Mouse (Mus musculus): Measurements from ENCODE around the gene Cd300lf. TPM values are rescaled to one million over a fixed set of nuclear protein-coding genes. Genes with fewer than 3 reads are reported as not detected.

Gene Cd300lf
- 0.21 TPM in 1 of 2 replicates, not detected in the other for polyA plus RNA-seq (2016; fragmentation: Nextera tagmentation; extraction: Ambion mirVana)

DNA sequence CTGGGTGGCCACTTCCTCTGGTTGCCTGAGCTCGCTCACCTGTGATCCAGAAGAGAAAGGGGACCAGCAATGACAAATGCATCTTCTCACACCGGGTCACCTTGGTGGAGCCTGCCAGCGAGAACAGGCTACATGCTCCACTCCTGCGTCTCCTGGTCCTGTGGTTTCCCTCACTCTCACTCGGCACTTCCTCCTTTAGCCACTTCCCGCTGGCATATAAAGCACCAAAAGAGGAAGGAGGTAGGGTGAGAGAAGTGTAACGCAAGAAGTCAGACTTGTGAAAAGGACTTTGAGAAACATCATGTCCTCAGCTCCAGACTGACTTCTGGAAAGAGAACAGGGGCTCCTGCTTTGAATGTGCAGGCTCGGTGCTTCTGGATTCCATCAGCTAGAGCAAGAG, at the start of gene Cd300lf:
TSS of gene Cd300lf (minus strand) at position 193 of the 400 bp plus-strand sequence.
- DNase-seq (ENCODE audit: low spot score), result no peak
- Histone ChIP-seq H3K27ac (replicated peaks) (no peak within 1 kb of the TSS), H3K27me3 (ENCODE audit: low read depth, poor library complexity, severe bottlenecking) (no peaks in the 10 kb centered on the region), H3K9me3 (replicated peaks) (no peaks in the 10 kb centered on the region), H3K36me3 (no peaks in the 10 kb centered on the region), H3K4me1 (no peaks in the 10 kb centered on the region), H3K4me3 (no peak within 1 kb of the TSS)
- 84% methylated on average over 8 of the region's 8 CpGs for WGBS

DNA sequence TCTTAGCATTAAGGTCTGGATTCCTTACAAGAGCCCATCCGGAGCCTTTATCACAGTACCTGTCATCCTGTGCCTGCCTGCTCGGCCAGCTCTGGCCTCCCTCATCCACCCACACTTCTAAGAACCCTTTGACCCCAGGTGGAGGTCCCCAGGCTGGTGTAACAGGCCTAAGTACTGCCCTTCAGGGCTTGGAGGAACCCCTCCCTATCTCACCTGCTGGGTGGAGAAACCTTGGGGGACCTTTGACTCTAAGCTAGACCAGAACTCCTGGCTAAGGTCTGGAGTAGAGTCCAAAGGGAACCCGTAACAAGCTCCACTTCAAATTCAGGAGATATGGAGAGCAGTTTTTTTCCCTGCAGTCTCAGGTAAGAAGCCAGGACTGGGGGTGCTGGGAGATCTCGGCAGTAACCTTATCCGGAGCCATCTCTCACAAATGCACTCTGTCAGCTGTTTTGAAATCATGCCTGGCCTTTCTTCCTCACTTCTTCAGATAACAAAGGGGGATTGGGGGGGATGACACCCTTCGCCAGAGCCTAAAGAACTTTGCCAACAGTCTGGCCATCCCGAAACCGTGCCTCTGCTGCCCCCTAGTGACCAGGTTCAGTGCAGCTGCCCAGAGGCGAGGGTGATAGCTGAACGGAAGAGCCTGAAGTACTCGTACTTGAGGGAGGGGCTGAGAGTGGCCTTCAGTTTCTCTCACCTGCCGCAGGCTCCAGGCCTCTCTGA, 48.3 kb upstream of the Cd300lf start:
- H3K9me3 ChIP-seq (replicated peaks), result no peaks in the 10 kb centered on the region
- peaks cover 41% of the 10 kb centered on the region for H3K4me1 ChIP-seq
- H3K27ac ChIP-seq (replicated peaks), result peak overlapping the region; percentile 0; the same call in 1 of the 2 replicates
- WGBS, result 23% methylated on average over 12 of the region's 12 CpGs
- peaks cover 22% of the 10 kb centered on the region; the same call in 1 of the 2 replicates for H3K36me3 ChIP-seq
- DNase-seq (ENCODE audit: low spot score), result peak; percentile 85
- H3K4me3 ChIP-seq, result no peak overlapping the region
- H3K27me3 ChIP-seq (ENCODE audit: low read depth, poor library complexity, severe bottlenecking), result peaks cover 3% of the 10 kb centered on the region; the same call in 1 of the 2 replicates

DNA sequence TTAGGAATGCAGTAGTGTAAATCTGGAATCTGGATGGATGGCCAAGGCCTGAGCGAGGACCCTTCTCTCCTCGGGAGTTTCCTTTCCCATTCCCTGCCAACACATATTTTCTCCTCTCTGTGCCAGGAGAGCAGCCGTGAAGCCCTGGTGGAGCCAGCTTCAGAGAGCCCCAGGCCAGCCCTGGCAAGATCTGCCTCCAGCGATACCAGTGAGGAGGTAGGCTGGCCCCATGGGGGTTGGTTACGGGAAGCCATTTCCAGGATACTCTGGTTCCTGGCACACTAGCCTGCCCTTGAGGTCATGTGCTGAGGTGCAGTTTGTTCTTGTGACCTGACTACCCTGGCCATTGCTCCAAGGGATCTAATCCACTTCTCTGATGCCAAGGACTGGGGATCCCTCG, 46.1 kb upstream of the Cd300lf start:
- Histone ChIP-seq H3K4me3 (no peak overlapping the region), H3K27ac (replicated peaks) (no peak overlapping the region), H3K9me3 (replicated peaks) (no peaks in the 10 kb centered on the region), H3K27me3 (ENCODE audit: low read depth, poor library complexity, severe bottlenecking) (peaks cover 23% of the 10 kb centered on the region), H3K36me3 (peaks cover 22% of the 10 kb centered on the region; the same call in 1 of the 2 replicates), H3K4me1 (peaks cover 49% of the 10 kb centered on the region)
- no peak for DNase-seq (ENCODE audit: low spot score)
- WGBS, result 93% methylated on average over 6 of the region's 6 CpGs

DNA sequence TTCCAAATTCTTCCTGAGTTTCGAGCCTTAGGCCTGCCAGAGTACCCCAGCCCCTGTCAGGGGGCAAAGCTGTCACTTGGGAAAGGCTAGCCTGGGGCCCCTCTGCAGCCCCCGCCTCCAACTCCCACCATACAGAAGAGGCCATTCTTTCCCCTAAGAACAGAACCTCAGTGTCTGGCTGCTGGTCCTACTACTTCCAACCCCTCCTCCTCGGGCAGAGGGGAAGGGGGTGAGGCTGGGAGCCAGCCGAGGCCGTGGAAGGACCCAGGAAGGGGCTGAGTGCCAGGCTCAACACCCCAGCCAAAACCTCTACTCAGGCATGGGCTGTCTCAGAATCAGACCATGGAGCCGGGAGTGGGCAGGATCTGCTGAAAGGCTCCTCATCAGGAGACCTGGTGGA, 45.4 kb upstream of the Cd300lf start:
- 81% methylated on average over 6 of the region's 6 CpGs for WGBS
- Histone ChIP-seq H3K27ac (replicated peaks) (peak overlapping the region; percentile 34; the same call in 1 of the 2 replicates), H3K36me3 (peaks cover 22% of the 10 kb centered on the region; the same call in 1 of the 2 replicates), H3K4me1 (peaks cover 56% of the 10 kb centered on the region), H3K9me3 (replicated peaks) (no peaks in the 10 kb centered on the region), H3K27me3 (ENCODE audit: low read depth, poor library complexity, severe bottlenecking) (peaks cover 30% of the 10 kb centered on the region), H3K4me3 (no peak overlapping the region)
- no peak for DNase-seq (ENCODE audit: low spot score)

DNA sequence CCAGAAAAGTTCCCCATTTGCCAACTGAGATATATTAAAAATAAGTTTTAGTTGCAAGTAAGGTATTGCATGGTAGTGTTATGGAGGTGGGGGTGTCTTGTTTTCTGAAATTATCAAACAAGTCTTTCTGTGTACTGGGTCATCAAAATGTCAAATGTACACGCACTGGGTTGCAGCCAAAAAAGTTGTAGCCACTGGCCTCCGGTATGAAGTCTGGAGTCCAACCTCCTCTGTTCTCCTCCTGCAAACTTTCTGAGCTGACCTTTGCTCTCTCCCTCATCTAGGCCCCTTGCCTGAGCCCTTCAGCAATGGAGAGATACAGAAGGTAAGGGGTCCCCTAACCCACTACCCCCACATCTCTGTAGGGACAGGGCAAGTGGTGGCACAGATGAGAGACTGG, 45.0 kb upstream of the Cd300lf start:
- peak overlapping the region; percentile 34; the same call in 1 of the 2 replicates for H3K27ac ChIP-seq (replicated peaks)
- 90% methylated on average over 2 of the region's 2 CpGs for WGBS
- peaks cover 60% of the 10 kb centered on the region for H3K4me1 ChIP-seq

DNA sequence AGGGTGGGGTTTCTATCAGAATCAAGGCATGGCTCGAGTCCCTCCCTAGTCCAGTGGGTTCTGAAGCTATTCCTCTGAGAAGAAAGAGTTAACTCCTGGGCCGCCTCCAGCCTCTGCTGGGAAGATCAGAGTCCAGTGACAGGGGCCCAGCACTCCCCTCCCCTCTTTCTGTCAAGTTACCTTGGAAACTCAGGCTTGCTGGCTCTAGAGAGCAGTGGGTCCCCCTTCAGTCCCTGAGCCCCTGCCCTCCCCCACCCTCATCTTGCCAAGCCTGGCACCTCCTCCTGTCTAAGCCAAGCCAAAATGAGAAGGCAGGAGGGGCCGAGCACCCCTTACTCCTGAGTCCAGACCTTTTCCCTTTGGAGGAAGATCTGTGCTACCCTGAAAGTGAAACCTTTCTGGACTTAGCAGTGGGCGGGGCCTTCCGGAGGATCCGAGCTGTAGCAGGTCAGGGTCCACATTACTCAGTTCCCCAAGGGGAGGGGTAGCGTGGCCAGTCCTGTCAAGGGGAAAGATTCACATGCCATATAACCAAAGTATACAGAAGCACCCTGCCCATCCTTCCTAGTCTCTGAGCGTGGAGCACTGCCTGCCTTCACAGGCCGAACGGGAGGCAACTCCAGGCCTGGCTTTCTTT, 43.9 kb upstream of the Cd300lf start:
- Histone ChIP-seq H3K4me1 (peaks cover 71% of the 10 kb centered on the region), H3K27ac (replicated peaks) (peak overlapping the region; percentile 75), H3K36me3 (peaks cover 18% of the 10 kb centered on the region; the same call in 1 of the 2 replicates), H3K4me3 (peak overlapping the region; percentile 40), H3K27me3 (ENCODE audit: low read depth, poor library complexity, severe bottlenecking) (peaks cover 45% of the 10 kb centered on the region), H3K9me3 (replicated peaks) (no peaks in the 10 kb centered on the region)
- peak; percentile 55 for DNase-seq (ENCODE audit: low spot score)
- 28% methylated on average over 10 of the region's 10 CpGs for WGBS

More for the DNA sequence above, 45.0 kb upstream of the Cd300lf start:
- H3K36me3 ChIP-seq, result peaks cover 22% of the 10 kb centered on the region; the same call in 1 of the 2 replicates
- H3K4me3 ChIP-seq, result no peak overlapping the region
- H3K27me3 ChIP-seq (ENCODE audit: low read depth, poor library complexity, severe bottlenecking), result peaks cover 35% of the 10 kb centered on the region
- no peak for DNase-seq (ENCODE audit: low spot score)
- H3K9me3 ChIP-seq (replicated peaks), result no peaks in the 10 kb centered on the region

DNA sequence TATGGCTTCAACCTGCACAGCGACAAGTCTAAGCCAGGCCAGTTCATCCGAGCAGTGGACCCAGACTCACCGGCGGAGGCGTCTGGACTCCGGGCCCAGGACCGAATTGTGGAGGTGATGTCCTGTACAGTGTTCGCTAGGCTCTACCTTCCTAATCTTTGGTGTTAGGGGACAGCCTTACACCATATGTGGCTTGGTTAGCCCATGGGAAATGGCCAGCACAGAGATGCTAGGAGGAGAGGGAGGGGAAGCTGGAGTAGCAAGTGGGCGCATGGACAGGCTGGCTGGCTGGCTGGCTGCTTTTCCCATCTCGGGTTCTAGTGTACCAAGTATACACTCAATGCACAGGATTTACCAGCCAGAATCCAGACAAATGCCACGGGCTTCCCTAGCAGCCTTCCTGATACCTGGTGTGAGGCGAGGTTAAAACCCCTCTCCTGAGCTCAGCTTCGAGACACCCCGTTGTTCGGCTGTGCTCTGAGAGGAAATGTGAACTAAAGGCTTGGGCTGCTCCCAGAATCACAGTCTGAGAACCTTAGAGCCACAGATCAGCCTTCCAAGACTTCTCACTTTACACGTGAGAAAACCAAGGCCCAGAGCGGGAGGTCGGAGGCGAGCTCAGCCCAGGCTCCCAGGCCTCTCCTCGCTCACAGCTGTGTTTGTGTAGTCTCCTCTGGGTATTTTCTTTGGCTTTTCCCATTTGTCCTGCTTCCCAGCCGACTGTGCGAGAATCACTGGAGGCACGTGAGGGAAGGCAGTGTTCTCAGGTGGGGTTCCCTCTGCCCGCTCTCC, 42.8 kb upstream of the Cd300lf start:
- 59% methylated on average over 24 of the region's 24 CpGs for WGBS
- DNase-seq (ENCODE audit: low spot score), result no peak
- Histone ChIP-seq H3K4me1 (peaks cover 78% of the 10 kb centered on the region), H3K27ac (replicated peaks) (peak overlapping the region; percentile 75), H3K27me3 (ENCODE audit: low read depth, poor library complexity, severe bottlenecking) (peaks cover 56% of the 10 kb centered on the region), H3K9me3 (replicated peaks) (no peaks in the 10 kb centered on the region), H3K4me3 (no peak overlapping the region), H3K36me3 (peaks cover 18% of the 10 kb centered on the region; the same call in 1 of the 2 replicates)

DNA sequence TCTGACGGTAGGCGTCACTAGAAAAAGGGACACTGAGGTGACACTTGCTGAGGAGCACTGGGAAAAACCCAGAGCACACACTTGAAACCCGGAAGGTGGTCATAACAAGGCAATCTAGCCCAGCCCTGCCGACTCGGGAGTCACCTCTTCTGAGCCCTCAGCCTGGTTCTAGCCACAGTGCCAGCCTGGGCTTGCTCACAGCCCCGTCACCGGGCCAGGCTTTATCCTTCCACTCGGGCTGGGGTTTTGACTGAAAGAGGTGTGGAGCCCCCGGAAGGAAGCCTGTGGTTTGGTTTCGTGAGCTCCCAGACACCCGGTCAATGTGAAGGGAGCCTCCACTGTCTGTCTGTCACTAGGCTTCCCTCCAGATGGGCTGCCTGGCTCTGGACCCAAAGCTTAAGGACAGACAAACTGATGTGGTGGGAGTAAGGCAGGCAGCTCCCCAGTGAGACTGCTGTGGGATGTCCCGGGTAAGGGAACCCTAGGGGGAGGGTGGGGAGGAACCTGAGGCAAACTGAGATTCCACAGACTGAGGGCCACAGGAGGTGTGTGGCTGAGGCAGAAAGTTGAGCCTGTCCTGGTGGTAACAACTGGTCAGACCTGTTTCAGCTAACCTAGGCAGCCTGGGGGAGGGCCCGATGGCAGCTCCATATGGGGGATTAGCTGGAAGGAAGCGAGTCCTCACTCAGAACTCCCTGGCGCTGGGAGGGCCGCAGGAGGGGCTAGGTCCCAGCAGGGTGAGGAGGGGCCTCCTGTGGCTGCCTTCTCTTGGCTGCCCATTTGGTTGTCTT, 40.0 kb upstream of the Cd300lf start:
- no peak overlapping the region for H3K4me3 ChIP-seq

DNA sequence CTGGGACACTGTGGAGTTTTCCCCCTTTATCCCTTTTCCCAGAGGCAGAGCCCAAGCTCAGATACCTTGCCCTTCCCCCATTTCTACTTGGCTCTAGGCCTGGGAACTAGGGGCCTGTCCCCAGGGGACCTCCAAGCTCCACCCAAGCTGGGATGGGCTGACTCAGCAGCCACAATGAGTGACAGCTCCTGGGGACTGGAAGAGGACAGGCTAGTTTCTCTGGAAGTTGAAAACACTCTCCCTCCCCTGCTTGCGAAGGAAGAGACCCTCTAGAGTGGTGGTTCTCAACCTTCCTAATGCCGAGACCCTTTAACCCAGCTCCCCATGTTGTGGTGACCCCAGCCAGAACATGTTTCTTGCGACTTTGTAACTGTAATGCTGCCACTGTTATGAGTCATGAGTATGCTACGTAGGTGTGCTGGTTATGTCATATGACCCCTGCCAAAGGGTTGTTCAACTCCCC, 39.1 kb upstream of the Cd300lf start:
- no peaks in the 10 kb centered on the region for H3K36me3 ChIP-seq
- 11% methylated on average over 4 of the region's 4 CpGs for WGBS
- no peaks in the 10 kb centered on the region for H3K9me3 ChIP-seq (replicated peaks)
- H3K27ac ChIP-seq (replicated peaks), result peak overlapping the region; percentile 52
- peak; percentile 42 for DNase-seq (ENCODE audit: low spot score)
- H3K4me1 ChIP-seq, result peaks cover 70% of the 10 kb centered on the region
- H3K4me3 ChIP-seq, result peak overlapping the region; percentile 3; the same call in 1 of the 2 replicates
- H3K27me3 ChIP-seq (ENCODE audit: low read depth, poor library complexity, severe bottlenecking), result peaks cover 64% of the 10 kb centered on the region

More for the DNA sequence above, 40.0 kb upstream of the Cd300lf start:
- peaks cover 64% of the 10 kb centered on the region for H3K27me3 ChIP-seq (ENCODE audit: low read depth, poor library complexity, severe bottlenecking)
- H3K4me1 ChIP-seq, result peaks cover 78% of the 10 kb centered on the region
- H3K36me3 ChIP-seq, result no peaks in the 10 kb centered on the region
- no peaks in the 10 kb centered on the region for H3K9me3 ChIP-seq (replicated peaks)
- DNase-seq (ENCODE audit: low spot score), result no peak
- peak overlapping the region; percentile 52 for H3K27ac ChIP-seq (replicated peaks)
- 8% methylated on average over 16 of the region's 16 CpGs for WGBS

DNA sequence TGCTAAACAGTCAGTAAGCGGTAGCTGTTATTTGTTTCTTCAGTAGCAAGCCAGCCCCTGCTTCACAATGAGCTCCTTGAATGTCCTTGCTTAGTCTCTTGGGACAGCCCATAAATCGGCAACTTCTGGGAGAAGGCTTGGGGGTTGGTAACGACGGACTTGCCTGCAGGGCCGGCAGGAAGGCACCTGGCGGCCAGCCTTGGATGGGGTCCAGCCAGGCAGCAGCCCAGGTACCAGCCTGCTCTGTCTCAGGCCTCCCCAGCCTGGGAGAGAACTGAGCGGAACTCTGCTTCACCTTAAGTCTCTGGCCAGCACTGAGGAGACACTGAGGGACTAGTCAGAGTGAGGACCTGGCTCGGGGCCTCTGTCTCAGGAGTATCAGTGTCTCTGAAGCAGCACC, 37.3 kb upstream of the Cd300lf start:
- Histone ChIP-seq H3K27me3 (ENCODE audit: low read depth, poor library complexity, severe bottlenecking) (peaks cover 58% of the 10 kb centered on the region), H3K9me3 (replicated peaks) (no peaks in the 10 kb centered on the region), H3K4me1 (peaks cover 57% of the 10 kb centered on the region), H3K36me3 (no peaks in the 10 kb centered on the region), H3K4me3 (no peak overlapping the region), H3K27ac (replicated peaks) (0 out of 2 replicates have a peak overlapping the region, but pooled peaks have one; percentile 9)
- WGBS, result 50% methylated on average over 8 of the region's 8 CpGs
- DNase-seq (ENCODE audit: low spot score), result no peak

DNA sequence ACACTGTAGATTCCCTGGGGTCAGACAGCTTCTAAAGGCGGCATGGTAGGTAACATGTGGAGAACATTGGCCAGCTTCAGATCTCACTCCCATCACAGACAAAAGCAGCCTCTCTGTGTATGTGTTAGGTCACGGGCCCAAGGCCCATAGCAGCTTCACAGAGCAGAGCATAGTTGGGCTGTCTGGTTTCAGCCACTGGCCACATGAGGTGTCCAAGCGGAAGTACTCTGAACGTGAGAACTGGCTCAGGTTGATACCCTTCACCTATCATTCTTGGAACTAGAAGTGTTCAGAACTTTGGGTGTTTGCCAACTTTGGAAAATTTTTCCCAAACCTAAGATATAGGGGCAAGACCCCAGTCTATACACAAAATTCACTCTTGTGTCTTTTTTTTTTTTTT, 35.6 kb upstream of the Cd300lf start:
- WGBS, result 86% methylated on average over 4 of the region's 4 CpGs
- H3K4me1 ChIP-seq, result peaks cover 57% of the 10 kb centered on the region

More for the DNA sequence above, 35.6 kb upstream of the Cd300lf start:
- no peaks in the 10 kb centered on the region for H3K36me3 ChIP-seq
- H3K27me3 ChIP-seq (ENCODE audit: low read depth, poor library complexity, severe bottlenecking), result peaks cover 59% of the 10 kb centered on the region
- H3K4me3 ChIP-seq, result no peak overlapping the region
- H3K27ac ChIP-seq (replicated peaks), result no peak overlapping the region
- no peak for DNase-seq (ENCODE audit: low spot score)
- H3K9me3 ChIP-seq (replicated peaks), result no peaks in the 10 kb centered on the region

Measured in midbrain, embryonic 10.5 days (tissue).